Mouse (Mus musculus): ENCODE results near the gene C2cd3. TPM values are rescaled to one million over a fixed set of nuclear protein-coding genes. Genes with fewer than 3 reads are reported as not detected.
A peak's percentile ranks its signal among the peaks of the same experiment; 100 is the strongest.

Gene C2cd3
- polyA plus RNA-seq, 1 experiment from 2014 or later = 7.5 TPM

DNA sequence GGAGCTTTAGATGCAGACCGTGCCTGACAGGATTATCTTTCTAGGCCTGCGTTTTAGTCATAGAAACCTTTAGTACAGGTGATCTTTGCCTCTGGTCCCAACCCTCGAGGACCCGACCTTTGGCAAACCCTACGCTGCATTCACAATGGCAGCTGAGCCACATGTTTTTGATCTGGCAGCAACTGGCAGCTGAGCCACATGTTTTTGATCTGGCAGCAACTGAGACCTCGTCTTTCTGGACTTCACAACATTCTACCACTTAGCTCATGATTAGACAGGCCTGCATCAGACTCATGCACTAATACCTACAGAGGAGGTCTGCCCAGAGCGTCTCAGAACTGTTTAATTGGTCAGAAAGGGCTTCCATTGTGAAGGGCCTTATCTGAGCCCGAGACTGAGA is 123.0 kb downstream of the C2cd3 start:
- peak overlapping the region; percentile 57 for H3K4me3 ChIP-seq (ENCODE audit: low read depth, low read length)
- peak overlapping the region; percentile 87 for H3K27ac ChIP-seq (ENCODE audit: low read length)
- TF ChIP-seq CTCF (IDR thresholded peaks at IDR 0.05) (no peak), EP300 (IDR thresholded peaks at IDR 0.05) (no peak)
- H3K4me1 ChIP-seq (ENCODE audit: insufficient read depth, low read depth, low read length) = peaks cover 5% of the 10 kb centered on the region; the same call in 1 of the 2 replicates
- H3K9me3 ChIP-seq (ENCODE audit: low read length) = no peaks in the 10 kb centered on the region
- WGBS = 38% methylated on average over 8 of the region's 8 CpGs
- peak overlapping the region; percentile 1; the same call in 1 of the 2 replicates for H3K9ac ChIP-seq (replicated peaks; ENCODE audit: low read depth)
- H3K27me3 ChIP-seq (replicated peaks; ENCODE audit: insufficient read depth, low read length) = no peaks in the 10 kb centered on the region
- DNase-seq (ENCODE audit: low spot score) (peak; percentile 26), ATAC-seq (no peak)
- H3K4me2 ChIP-seq (replicated peaks; ENCODE audit: low read depth, low read length) = peak overlapping the region; percentile 83
- peaks cover 15% of the 10 kb centered on the region for H3K36me3 ChIP-seq (ENCODE audit: insufficient read depth, low read length)

DNA sequence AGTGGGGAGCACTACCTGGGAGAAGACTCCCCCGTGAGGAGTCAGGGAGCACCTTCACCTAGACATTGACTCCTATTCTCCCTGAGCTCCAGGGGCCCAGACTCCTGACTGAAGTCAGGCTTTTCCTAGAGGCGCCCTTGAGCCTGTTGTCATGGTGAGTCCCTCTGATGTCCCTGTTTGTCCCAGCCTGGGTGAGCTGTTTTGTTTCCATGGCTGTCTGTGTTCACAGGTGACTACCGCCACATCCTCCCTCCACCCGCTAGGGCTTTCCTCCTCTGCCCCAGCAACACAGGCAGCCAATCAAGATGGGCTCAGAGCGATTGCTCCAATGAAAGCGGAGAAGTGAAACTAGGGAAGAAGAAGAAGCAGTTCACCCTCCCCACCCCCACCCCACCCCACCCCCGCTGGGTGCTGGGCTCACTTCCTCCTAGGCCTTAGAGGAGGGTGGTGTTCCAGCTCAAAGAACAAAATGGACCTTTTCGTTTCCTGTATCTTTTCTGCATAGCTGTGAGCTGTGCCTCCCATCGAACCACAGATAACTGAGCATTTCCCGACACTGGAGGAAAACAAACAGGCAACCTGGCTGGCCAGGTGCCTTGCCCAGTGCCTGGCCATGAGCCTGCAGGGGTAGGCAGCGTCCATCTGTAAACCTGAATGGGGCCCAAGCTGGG is 123.7 kb downstream of the C2cd3 start:
- TF ChIP-seq EP300 (IDR thresholded peaks at IDR 0.05) (0 out of 2 replicates have a peak, but pooled peaks have one; percentile 18), CTCF (IDR thresholded peaks at IDR 0.05) (peak; percentile 20; the same call in 1 of the 2 replicates)
- H3K27ac ChIP-seq (ENCODE audit: low read length) = peak overlapping the region; percentile 87
- peaks cover 5% of the 10 kb centered on the region; the same call in 1 of the 2 replicates for H3K4me1 ChIP-seq (ENCODE audit: insufficient read depth, low read depth, low read length)
- peaks cover 17% of the 10 kb centered on the region for H3K36me3 ChIP-seq (ENCODE audit: insufficient read depth, low read length)
- 36% methylated on average over 9 of the region's 11 CpGs for WGBS
- H3K9ac ChIP-seq (replicated peaks; ENCODE audit: low read depth) = peak overlapping the region; percentile 1; the same call in 1 of the 2 replicates
- H3K9me3 ChIP-seq (ENCODE audit: low read length) = no peaks in the 10 kb centered on the region
- H3K4me2 ChIP-seq (replicated peaks; ENCODE audit: low read depth, low read length) = peak overlapping the region; percentile 83
- H3K4me3 ChIP-seq (ENCODE audit: low read depth, low read length) = peak overlapping the region; percentile 57
- ATAC-seq (peak; percentile 81), DNase-seq (ENCODE audit: low spot score) (peak; percentile 96)
- H3K27me3 ChIP-seq (replicated peaks; ENCODE audit: insufficient read depth, low read length) = no peaks in the 10 kb centered on the region

DNA sequence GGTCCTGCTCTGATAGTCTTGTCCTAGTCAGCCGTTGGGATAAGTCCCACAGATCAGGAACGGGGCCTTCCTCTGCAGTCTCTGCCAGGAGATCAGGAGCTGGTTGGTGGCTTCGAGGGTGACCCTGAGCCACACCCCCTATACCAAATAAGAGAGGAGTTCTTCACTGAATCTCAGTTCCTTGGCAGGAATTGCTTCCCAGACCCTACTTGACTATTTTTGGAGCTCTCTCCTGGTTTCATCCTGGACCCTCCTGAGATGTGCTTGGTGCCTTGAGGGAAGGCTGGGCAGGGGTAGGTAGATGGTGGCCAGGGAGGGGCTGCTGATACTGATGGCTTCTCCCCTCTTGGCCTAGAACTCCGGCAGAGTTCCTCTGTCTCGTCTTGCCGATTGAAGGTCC is 124.3 kb downstream of the C2cd3 start:
- WGBS = 63% methylated on average over 6 of the region's 6 CpGs
- ATAC-seq = no peak

DNA sequence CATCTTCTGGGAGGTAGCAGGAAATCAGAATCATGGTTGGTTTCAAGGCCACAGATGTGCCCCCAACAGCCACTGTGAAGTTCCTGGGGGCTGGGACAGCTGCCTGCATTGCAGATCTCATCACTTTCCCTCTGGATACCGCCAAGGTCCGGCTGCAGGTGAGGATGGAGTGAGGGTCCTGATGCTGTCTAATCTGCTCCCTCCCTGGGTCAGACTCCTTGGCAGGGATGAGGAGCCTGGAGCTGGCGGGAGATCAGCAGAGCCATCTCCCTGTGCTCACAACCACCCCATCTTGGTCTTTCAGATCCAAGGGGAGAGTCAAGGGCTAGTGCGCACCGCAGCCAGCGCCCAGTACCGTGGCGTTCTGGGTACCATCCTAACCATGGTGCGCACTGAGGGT is 124.8 kb downstream of the C2cd3 start:
- no peak for DNase-seq (ENCODE audit: low spot score)
- H3K4me2 ChIP-seq (replicated peaks; ENCODE audit: low read depth, low read length) = peak overlapping the region; percentile 19; the same call in 1 of the 2 replicates
- WGBS = 97% methylated on average over 9 of the region's 9 CpGs
- no peak for TF ChIP-seq EP300 (IDR thresholded peaks at IDR 0.05)
- TF ChIP-seq CTCF (IDR thresholded peaks at IDR 0.05) = no peak
- no peak overlapping the region for H3K9ac ChIP-seq (replicated peaks; ENCODE audit: low read depth)
- H3K27me3 ChIP-seq (replicated peaks; ENCODE audit: insufficient read depth, low read length) = no peaks in the 10 kb centered on the region
- H3K9me3 ChIP-seq (ENCODE audit: low read length) = no peaks in the 10 kb centered on the region
- ATAC-seq = no peak
- no peak overlapping the region for H3K4me3 ChIP-seq (ENCODE audit: low read depth, low read length)
- H3K27ac ChIP-seq (ENCODE audit: low read length) = no peak overlapping the region
- peaks cover 17% of the 10 kb centered on the region for H3K36me3 ChIP-seq (ENCODE audit: insufficient read depth, low read length)
- H3K4me1 ChIP-seq (ENCODE audit: insufficient read depth, low read depth, low read length) = peaks cover 5% of the 10 kb centered on the region; the same call in 1 of the 2 replicates

More for the DNA sequence above, 124.3 kb downstream of the C2cd3 start:
- Histone ChIP-seq H3K9me3 (ENCODE audit: low read length) (no peaks in the 10 kb centered on the region), H3K27ac (ENCODE audit: low read length) (peak overlapping the region; percentile 74), H3K4me2 (replicated peaks; ENCODE audit: low read depth, low read length) (peak overlapping the region; percentile 83), H3K4me1 (ENCODE audit: insufficient read depth, low read depth, low read length) (peaks cover 5% of the 10 kb centered on the region; the same call in 1 of the 2 replicates), H3K9ac (replicated peaks; ENCODE audit: low read depth) (no peak overlapping the region), H3K36me3 (ENCODE audit: insufficient read depth, low read length) (peaks cover 17% of the 10 kb centered on the region), H3K4me3 (ENCODE audit: low read depth, low read length) (no peak overlapping the region), H3K27me3 (replicated peaks; ENCODE audit: insufficient read depth, low read length) (no peaks in the 10 kb centered on the region)
- TF ChIP-seq EP300 (IDR thresholded peaks at IDR 0.05) (no peak), CTCF (IDR thresholded peaks at IDR 0.05) (no peak)
- no peak for DNase-seq (ENCODE audit: low spot score)

DNA sequence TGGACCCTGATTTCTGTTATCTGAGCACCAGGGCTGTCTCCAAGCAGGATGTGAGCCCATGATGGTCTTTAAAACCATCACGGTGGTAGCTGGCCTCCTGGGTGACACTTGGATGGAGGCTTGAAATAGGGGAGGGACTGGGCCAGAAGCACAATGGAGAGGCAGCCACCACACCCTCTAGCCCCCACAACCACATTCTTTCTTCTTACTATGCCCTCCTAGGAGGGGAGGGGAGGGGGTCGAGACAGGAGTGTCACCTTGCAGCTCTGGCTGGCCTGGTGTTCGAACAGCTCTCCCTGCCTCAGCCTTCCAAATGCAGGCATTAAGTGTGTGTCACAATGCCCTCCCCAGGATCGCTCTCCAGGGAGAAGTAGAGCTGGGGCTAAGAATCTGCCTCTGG is 125.4 kb downstream of the C2cd3 start:
- Histone ChIP-seq H3K4me3 (ENCODE audit: low read depth, low read length) (no peak overlapping the region), H3K9ac (replicated peaks; ENCODE audit: low read depth) (no peak overlapping the region), H3K4me1 (ENCODE audit: insufficient read depth, low read depth, low read length) (peaks cover 5% of the 10 kb centered on the region; the same call in 1 of the 2 replicates), H3K27me3 (replicated peaks; ENCODE audit: insufficient read depth, low read length) (no peaks in the 10 kb centered on the region), H3K36me3 (ENCODE audit: insufficient read depth, low read length) (peaks cover 17% of the 10 kb centered on the region), H3K9me3 (ENCODE audit: low read length) (no peaks in the 10 kb centered on the region), H3K4me2 (replicated peaks; ENCODE audit: low read depth, low read length) (no peak overlapping the region), H3K27ac (ENCODE audit: low read length) (no peak overlapping the region)
- no peak for TF ChIP-seq CTCF (IDR thresholded peaks at IDR 0.05)
- TF ChIP-seq EP300 (IDR thresholded peaks at IDR 0.05) = no peak
- ATAC-seq (no peak), DNase-seq (ENCODE audit: low spot score) (no peak)
- WGBS = 68% methylated on average over 4 of the region's 4 CpGs

DNA sequence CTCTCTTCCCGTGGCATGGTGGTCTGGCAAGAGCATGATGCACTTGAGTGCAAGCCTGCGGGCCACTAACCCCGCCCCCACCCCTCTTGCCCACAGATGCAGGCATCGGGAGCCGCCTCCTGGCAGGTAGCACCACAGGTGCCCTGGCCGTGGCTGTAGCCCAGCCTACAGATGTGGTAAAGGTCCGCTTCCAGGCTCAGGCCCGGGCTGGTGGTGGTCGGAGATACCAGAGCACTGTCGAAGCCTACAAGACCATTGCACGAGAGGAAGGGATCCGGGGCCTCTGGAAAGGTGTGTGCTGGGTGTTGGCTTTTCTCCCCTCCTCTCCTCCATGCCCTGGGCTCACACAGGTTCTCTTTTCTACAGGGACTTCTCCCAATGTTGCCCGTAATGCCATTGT is 125.9 kb downstream of the C2cd3 start:
- H3K27ac ChIP-seq (ENCODE audit: low read length) = no peak overlapping the region
- peaks cover 5% of the 10 kb centered on the region; the same call in 1 of the 2 replicates for H3K4me1 ChIP-seq (ENCODE audit: insufficient read depth, low read depth, low read length)
- DNase-seq (ENCODE audit: low spot score) = no peak
- H3K27me3 ChIP-seq (replicated peaks; ENCODE audit: insufficient read depth, low read length) = no peaks in the 10 kb centered on the region
- H3K9ac ChIP-seq (replicated peaks; ENCODE audit: low read depth) = no peak overlapping the region
- no peak for TF ChIP-seq EP300 (IDR thresholded peaks at IDR 0.05)
- no peak for TF ChIP-seq CTCF (IDR thresholded peaks at IDR 0.05)
- H3K4me2 ChIP-seq (replicated peaks; ENCODE audit: low read depth, low read length) = no peak overlapping the region
- no peak for ATAC-seq
- WGBS = 82% methylated on average over 11 of the region's 13 CpGs
- no peaks in the 10 kb centered on the region for H3K9me3 ChIP-seq (ENCODE audit: low read length)
- no peak overlapping the region for H3K4me3 ChIP-seq (ENCODE audit: low read depth, low read length)
- H3K36me3 ChIP-seq (ENCODE audit: insufficient read depth, low read length) = peaks cover 17% of the 10 kb centered on the region

Measured in lung, postnatal 0 days (tissue).